Mouse (Mus musculus) forebrain, embryonic 16.5 days (tissue): Measurements from ENCODE around the gene Gpc6. TPM values are rescaled to one million over a fixed set of nuclear protein-coding genes. Genes with fewer than 3 reads are reported as not detected.
A peak's percentile ranks its signal among the peaks of the same experiment; 100 is the strongest.

Experiments
- ATAC-seq: fragments of 200-750 bp; cut with Nextera tagmentation; 2 replicates; pipeline ENCODE4 v1.8.0; 2017; ENCODE audit warnings: mild to moderate bottlenecking, moderate library complexity
- H3K27ac ChIP-seq: fragments of 300-500 bp; sonication (generic); 2 replicates; pipeline ENCODE4 v1.5.1; 2014; ENCODE audit warnings: low read length, control low read depth
- H3K27me3 ChIP-seq: fragments of 300-500 bp; sonication (generic); replicated peaks from 2 replicates; pipeline ENCODE4 v1.6.1; 2014; ENCODE audit warnings: low read length; ENCODE audit not compliant: control insufficient read depth, insufficient read depth
- H3K36me3 ChIP-seq: fragments of 300-500 bp; sonication (generic); 2 replicates; pipeline ENCODE4 v1.6.1; 2014; ENCODE audit not compliant: control insufficient read depth, insufficient read depth
- H3K4me1 ChIP-seq: fragments of 300-500 bp; sonication (generic); replicated peaks from 2 replicates; pipeline ENCODE4 v1.6.1; 2014; ENCODE audit warnings: low read length; ENCODE audit not compliant: control insufficient read depth, insufficient read depth
- H3K4me2 ChIP-seq: fragments of 300-500 bp; sonication (generic); 2 replicates; pipeline ENCODE4 v1.6.1; 2014; ENCODE audit warnings: mild to moderate bottlenecking, low read length, control low read depth
- H3K4me3 ChIP-seq: fragments of 300-500 bp; sonication (generic); replicated peaks from 2 replicates; pipeline ENCODE4 v1.5.1; 2014; ENCODE audit warnings: mild to moderate bottlenecking, low read length, control low read depth
- H3K9ac ChIP-seq: fragments of 300-500 bp; sonication (generic); replicated peaks from 2 replicates; pipeline ENCODE4 v1.6.1; 2014; ENCODE audit warnings: low read depth, low read length, control low read depth
- H3K9me3 ChIP-seq: fragments of 300-500 bp; sonication (generic); 2 replicates; pipeline ENCODE4 v1.6.1; 2016; ENCODE audit warnings: low read length; ENCODE audit not compliant: control insufficient read depth
- WGBS: fragments of 180-500 bp; shearing (Covaris S2); extraction: QIAGEN DNeasy Blood & Tissue Kit; methylation state at CpG from one replicate; pipeline ENCODE4 v1.1.7; 2014; 5-methylcytosine and 5-hydroxymethylcytosine counted together
- polyA plus RNA-seq: library from polyadenylated mRNA; unstranded; fragments of >200 nt; fragmentation: Nextera tagmentation; extraction: Ambion mirVana; gene quantifications from 2 replicates; pipeline ENCODE4 v1.2.1, GENCODE M21; 2015

The Gpc6 gene
- polyA plus RNA-seq, 1 experiment from 2014 or later: 18.2 TPM

DNA sequence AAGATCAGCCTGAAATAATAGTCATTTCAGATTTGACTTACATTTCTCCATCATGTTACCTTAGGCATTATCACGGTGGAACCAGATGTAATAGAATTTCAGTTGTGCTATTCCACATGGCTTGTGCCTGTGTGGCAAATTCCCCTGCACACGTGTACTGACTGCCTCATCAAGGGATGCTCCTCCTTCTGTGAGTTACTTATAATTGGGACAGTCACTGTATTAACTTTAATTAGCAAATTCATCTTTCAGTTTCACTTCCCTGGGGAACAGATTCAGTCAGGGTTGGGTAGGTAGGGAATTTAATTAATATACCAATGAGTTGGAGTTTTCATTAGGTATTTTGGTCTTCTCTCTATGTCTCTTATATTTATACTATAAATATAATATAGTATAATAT, 869.8 kb downstream of the Gpc6 start:
- no peaks in the 10 kb centered on the region for H3K4me1 ChIP-seq
- WGBS: 76% methylated on average over 2 of the region's 2 CpGs
- no peak overlapping the region for H3K27ac ChIP-seq
- no peaks in the 10 kb centered on the region for H3K36me3 ChIP-seq
- no peak overlapping the region for H3K4me3 ChIP-seq
- no peaks in the 10 kb centered on the region for H3K9me3 ChIP-seq
- ATAC-seq: no peak
- H3K4me2 ChIP-seq: no peak overlapping the region
- H3K9ac ChIP-seq: no peak overlapping the region
- H3K27me3 ChIP-seq: no peaks in the 10 kb centered on the region

DNA sequence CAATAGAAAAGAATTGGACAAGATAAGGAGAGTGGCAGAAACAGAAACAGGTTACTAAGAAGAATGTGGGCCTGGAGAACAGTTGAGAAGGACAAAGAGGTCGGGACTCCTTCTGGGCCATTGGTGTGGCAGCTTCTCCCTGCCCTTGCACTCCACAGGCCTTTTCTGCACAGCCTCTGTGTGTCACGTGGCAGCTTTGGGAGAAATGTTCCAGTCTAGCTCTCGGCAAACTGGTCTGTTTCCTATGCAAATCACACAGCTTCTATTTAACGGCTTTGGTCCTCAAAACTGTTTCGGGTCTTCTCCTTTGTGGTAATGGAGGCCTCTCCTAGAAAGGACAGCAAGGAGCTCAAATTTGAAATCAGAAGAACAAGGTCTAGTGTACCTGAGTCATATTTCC, 871.5 kb downstream of the Gpc6 start:
- Histone ChIP-seq H3K9ac (no peak overlapping the region), H3K27me3 (no peaks in the 10 kb centered on the region), H3K36me3 (no peaks in the 10 kb centered on the region), H3K9me3 (no peaks in the 10 kb centered on the region), H3K4me3 (no peak overlapping the region), H3K27ac (no peak overlapping the region), H3K4me2 (no peak overlapping the region), H3K4me1 (no peaks in the 10 kb centered on the region)
- 61% methylated on average over 5 of the region's 5 CpGs for WGBS
- no peak for ATAC-seq

DNA sequence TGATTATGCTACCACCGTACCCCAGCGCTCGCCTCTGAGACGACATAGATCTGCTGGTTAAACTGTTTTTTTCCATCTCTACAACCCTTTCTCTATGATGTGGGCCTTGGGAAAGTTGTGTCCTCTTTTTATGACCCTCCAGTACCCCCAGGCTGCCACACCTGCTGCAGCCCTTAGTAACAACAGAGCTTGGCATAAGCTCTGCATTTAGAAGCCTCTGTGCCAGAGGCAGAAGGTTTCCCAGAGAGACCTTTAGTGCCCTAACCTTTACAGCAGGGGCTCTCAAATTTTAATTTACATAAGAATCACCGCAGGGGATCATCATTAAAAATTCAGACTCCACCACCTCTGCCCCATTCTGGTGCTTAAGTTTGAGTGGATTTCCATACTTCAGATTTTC, 875.3 kb downstream of the Gpc6 start:
- Histone ChIP-seq H3K9ac (no peak overlapping the region), H3K27me3 (no peaks in the 10 kb centered on the region), H3K4me2 (no peak overlapping the region), H3K36me3 (no peaks in the 10 kb centered on the region), H3K4me3 (no peak overlapping the region), H3K27ac (no peak overlapping the region), H3K9me3 (no peaks in the 10 kb centered on the region), H3K4me1 (no peaks in the 10 kb centered on the region)
- ATAC-seq: no peak
- 77% methylated on average over 5 of the region's 5 CpGs for WGBS

GRCm38 (mm10) chr14:117807846-117808245, 882.7 kb downstream of the Gpc6 start:
- WGBS: 93% methylated on average over 4 of the region's 4 CpGs
- Histone ChIP-seq H3K27ac (no peak overlapping the region), H3K9ac (no peak overlapping the region), H3K27me3 (no peaks in the 10 kb centered on the region), H3K36me3 (no peaks in the 10 kb centered on the region), H3K4me1 (peaks cover 12% of the 10 kb centered on the region), H3K9me3 (no peaks in the 10 kb centered on the region), H3K4me2 (no peak overlapping the region), H3K4me3 (no peak overlapping the region)
- no peak for ATAC-seq

DNA sequence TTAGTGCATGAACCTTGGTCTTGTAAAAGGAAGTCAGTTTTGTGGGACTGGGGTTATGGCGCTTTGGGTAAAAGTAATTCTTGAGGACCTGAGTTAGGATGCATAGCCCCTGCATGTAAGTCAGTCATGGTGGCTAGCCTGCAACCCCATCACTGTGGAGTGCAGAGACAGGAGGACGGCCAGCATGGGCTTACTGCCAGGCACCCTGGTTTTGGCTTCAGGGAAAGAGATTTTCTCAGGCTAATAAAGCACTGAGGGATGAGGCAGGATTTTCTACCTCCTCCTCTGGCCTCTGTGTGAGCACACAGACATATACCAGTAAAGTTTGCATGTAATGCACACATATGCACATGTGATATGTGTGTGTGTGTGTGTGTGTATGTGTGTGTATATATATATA, 883.2 kb downstream of the Gpc6 start:
- Histone ChIP-seq H3K36me3 (no peaks in the 10 kb centered on the region), H3K4me2 (no peak overlapping the region), H3K4me1 (peaks cover 13% of the 10 kb centered on the region), H3K4me3 (no peak overlapping the region), H3K9ac (no peak overlapping the region), H3K27me3 (no peaks in the 10 kb centered on the region), H3K9me3 (no peaks in the 10 kb centered on the region), H3K27ac (no peak overlapping the region)
- WGBS: 88% methylated on average over 2 of the region's 2 CpGs
- no peak for ATAC-seq

- WGBS: 12% methylated on average over 15 of the region's 15 CpGs
- no peak overlapping the region for H3K9ac ChIP-seq
- H3K27me3 ChIP-seq: no peaks in the 10 kb centered on the region
- H3K9me3 ChIP-seq: no peaks in the 10 kb centered on the region
- H3K4me2 ChIP-seq: peak overlapping the region; percentile 15
- H3K36me3 ChIP-seq: no peaks in the 10 kb centered on the region
- ATAC-seq: peak; percentile 70
- peaks cover 17% of the 10 kb centered on the region for H3K4me1 ChIP-seq
- H3K4me3 ChIP-seq: no peak overlapping the region
- no peak overlapping the region for H3K27ac ChIP-seq
These were observed 885.5 kb downstream of the Gpc6 start for GRCm38 (mm10) chr14:117810321-117811270.

- Histone ChIP-seq H3K36me3 (no peaks in the 10 kb centered on the region), H3K9ac (no peak overlapping the region), H3K27me3 (no peaks in the 10 kb centered on the region), H3K4me3 (no peak overlapping the region), H3K4me2 (peak overlapping the region; percentile 22; the same call in 1 of the 2 replicates), H3K4me1 (peaks cover 17% of the 10 kb centered on the region), H3K27ac (no peak overlapping the region), H3K9me3 (no peaks in the 10 kb centered on the region)
- 13% methylated on average over 3 of the region's 3 CpGs for WGBS
- ATAC-seq: peak; percentile 72
These were observed 888.4 kb downstream of the Gpc6 start for GRCm38 (mm10) chr14:117813473-117813872.

GRCm38 (mm10) chr14:117816008-117816407, 890.9 kb downstream of the Gpc6 start:
- Histone ChIP-seq H3K36me3 (no peaks in the 10 kb centered on the region), H3K27ac (no peak overlapping the region), H3K27me3 (no peaks in the 10 kb centered on the region), H3K9me3 (no peaks in the 10 kb centered on the region), H3K4me1 (peaks cover 9% of the 10 kb centered on the region), H3K4me2 (no peak overlapping the region), H3K4me3 (no peak overlapping the region), H3K9ac (no peak overlapping the region)
- ATAC-seq: no peak
- WGBS: 93% methylated on average over 9 of the region's 9 CpGs

- Histone ChIP-seq H3K27me3 (no peaks in the 10 kb centered on the region), H3K27ac (no peak overlapping the region), H3K36me3 (no peaks in the 10 kb centered on the region), H3K4me1 (peaks cover 6% of the 10 kb centered on the region), H3K4me3 (no peak overlapping the region), H3K4me2 (no peak overlapping the region), H3K9ac (no peak overlapping the region), H3K9me3 (no peaks in the 10 kb centered on the region)
- ATAC-seq: no peak
- WGBS: 90% methylated on average over 3 of the region's 3 CpGs
These were observed 891.6 kb downstream of the Gpc6 start for GRCm38 (mm10) chr14:117816706-117817105.
